Mouse (Mus musculus): ENCODE data around the gene Btbd18. TPM values are rescaled to one million over a fixed set of nuclear protein-coding genes. Genes with fewer than 3 reads are reported as not detected.

The Btbd18 gene
- polyA plus RNA-seq, 1 experiment from 2014 or later: 0.58 TPM

GRCm38 (mm10) chr2:84634006-84634405 lies 24.9 kb upstream of the Btbd18 start:
- Histone ChIP-seq H3K27me3 (ENCODE audit: low read depth, poor library complexity, severe bottlenecking) (no peaks in the 10 kb centered on the region), H3K9me3 (replicated peaks) (no peaks in the 10 kb centered on the region), H3K36me3 (peaks cover 2% of the 10 kb centered on the region), H3K4me3 (no peak overlapping the region), H3K27ac (no peak overlapping the region; the same call in 1 of the 2 replicates), H3K4me1 (peaks cover 60% of the 10 kb centered on the region)
- no peak for DNase-seq (ENCODE audit: low spot score)
- WGBS: 75% methylated on average over 4 of the region's 4 CpGs

GRCm38 (mm10) chr2:84634934-84635482 lies 23.9 kb upstream of the Btbd18 start:
- Histone ChIP-seq H3K27me3 (ENCODE audit: low read depth, poor library complexity, severe bottlenecking) (no peaks in the 10 kb centered on the region), H3K36me3 (no peaks in the 10 kb centered on the region; the same call in 1 of the 2 replicates), H3K9me3 (replicated peaks) (no peaks in the 10 kb centered on the region), H3K4me1 (peaks cover 60% of the 10 kb centered on the region), H3K27ac (peak overlapping the region; percentile 85), H3K4me3 (peak overlapping the region; percentile 22; the same call in 1 of the 2 replicates)
- WGBS: 13% methylated on average over 4 of the region's 4 CpGs
- no peak for DNase-seq (ENCODE audit: low spot score)

- peak; percentile 61 for DNase-seq (ENCODE audit: low spot score)
- Histone ChIP-seq H3K27me3 (ENCODE audit: low read depth, poor library complexity, severe bottlenecking) (no peaks in the 10 kb centered on the region), H3K4me1 (peaks cover 60% of the 10 kb centered on the region), H3K4me3 (peak overlapping the region; percentile 22; the same call in 1 of the 2 replicates), H3K9me3 (replicated peaks) (no peaks in the 10 kb centered on the region), H3K27ac (peak overlapping the region; percentile 85), H3K36me3 (no peaks in the 10 kb centered on the region)
- WGBS: 3% methylated on average over 2 of the region's 2 CpGs
Observed at GRCm38 (mm10) chr2:84635611-84636010, 23.3 kb upstream of the Btbd18 start.

- H3K4me3 ChIP-seq: peak overlapping the region; percentile 22
- no peaks in the 10 kb centered on the region for H3K36me3 ChIP-seq
- peak; percentile 51 for DNase-seq (ENCODE audit: low spot score)
- H3K27me3 ChIP-seq (ENCODE audit: low read depth, poor library complexity, severe bottlenecking): no peaks in the 10 kb centered on the region
- WGBS: 25% methylated on average over 8 of the region's 8 CpGs
- peak overlapping the region; percentile 85 for H3K27ac ChIP-seq
- H3K9me3 ChIP-seq (replicated peaks): no peaks in the 10 kb centered on the region
- peaks cover 60% of the 10 kb centered on the region for H3K4me1 ChIP-seq
Observed at GRCm38 (mm10) chr2:84636231-84636741, 22.6 kb upstream of the Btbd18 start.

- Histone ChIP-seq H3K27ac (no peak overlapping the region), H3K4me3 (no peak overlapping the region), H3K9me3 (replicated peaks) (no peaks in the 10 kb centered on the region), H3K4me1 (peaks cover 58% of the 10 kb centered on the region), H3K36me3 (peaks cover 4% of the 10 kb centered on the region), H3K27me3 (ENCODE audit: low read depth, poor library complexity, severe bottlenecking) (no peaks in the 10 kb centered on the region)
- no peak for DNase-seq (ENCODE audit: low spot score)
- WGBS: 32% methylated on average over 7 of the region's 7 CpGs
Observed at GRCm38 (mm10) chr2:84637452-84638165, 21.3 kb upstream of the Btbd18 start.

- Histone ChIP-seq H3K27me3 (ENCODE audit: low read depth, poor library complexity, severe bottlenecking) (no peaks in the 10 kb centered on the region), H3K36me3 (peaks cover 4% of the 10 kb centered on the region), H3K27ac (no peak overlapping the region), H3K4me1 (peaks cover 50% of the 10 kb centered on the region), H3K4me3 (no peak overlapping the region), H3K9me3 (replicated peaks) (no peaks in the 10 kb centered on the region)
- 77% methylated on average over 5 of the region's 5 CpGs for WGBS
- DNase-seq (ENCODE audit: low spot score): no peak
Observed at GRCm38 (mm10) chr2:84638428-84639220, 20.3 kb upstream of the Btbd18 start.

GRCm38 (mm10) chr2:84640833-84641232 lies 18.0 kb upstream of the Btbd18 start:
- H3K4me1 ChIP-seq: peaks cover 28% of the 10 kb centered on the region
- no peaks in the 10 kb centered on the region for H3K9me3 ChIP-seq (replicated peaks)
- H3K4me3 ChIP-seq: no peak overlapping the region
- peaks cover 11% of the 10 kb centered on the region for H3K36me3 ChIP-seq
- no peaks in the 10 kb centered on the region for H3K27me3 ChIP-seq (ENCODE audit: low read depth, poor library complexity, severe bottlenecking)
- no peak for DNase-seq (ENCODE audit: low spot score)
- no peak overlapping the region for H3K27ac ChIP-seq

GRCm38 (mm10) chr2:84646138-84646537 lies 12.7 kb upstream of the Btbd18 start:
- Histone ChIP-seq H3K9me3 (replicated peaks) (no peaks in the 10 kb centered on the region), H3K4me1 (peaks cover 12% of the 10 kb centered on the region), H3K36me3 (peaks cover 25% of the 10 kb centered on the region), H3K27ac (no peak overlapping the region), H3K27me3 (ENCODE audit: low read depth, poor library complexity, severe bottlenecking) (no peaks in the 10 kb centered on the region), H3K4me3 (no peak overlapping the region)
- no peak for DNase-seq (ENCODE audit: low spot score)
- WGBS: 89% methylated on average over 1 of the region's 1 CpGs

- Histone ChIP-seq H3K36me3 (peaks cover 23% of the 10 kb centered on the region), H3K9me3 (replicated peaks) (no peaks in the 10 kb centered on the region), H3K27ac (no peak overlapping the region), H3K4me3 (no peak overlapping the region), H3K27me3 (ENCODE audit: low read depth, poor library complexity, severe bottlenecking) (no peaks in the 10 kb centered on the region), H3K4me1 (peaks cover 15% of the 10 kb centered on the region)
- 95% methylated on average over 6 of the region's 6 CpGs for WGBS
- no peak for DNase-seq (ENCODE audit: low spot score)
Observed at GRCm38 (mm10) chr2:84647051-84647568, 11.8 kb upstream of the Btbd18 start.

GRCm38 (mm10) chr2:84648369-84648768 lies 10.5 kb upstream of the Btbd18 start:
- WGBS: 68% methylated on average over 6 of the region's 6 CpGs
- H3K36me3 ChIP-seq: peaks cover 20% of the 10 kb centered on the region; the same call in 1 of the 2 replicates
- H3K27ac ChIP-seq: no peak overlapping the region
- H3K4me3 ChIP-seq: peak overlapping the region; percentile 74
- H3K9me3 ChIP-seq (replicated peaks): no peaks in the 10 kb centered on the region
- DNase-seq (ENCODE audit: low spot score): no peak
- H3K27me3 ChIP-seq (ENCODE audit: low read depth, poor library complexity, severe bottlenecking): no peaks in the 10 kb centered on the region
- H3K4me1 ChIP-seq: peaks cover 15% of the 10 kb centered on the region

- WGBS: 0% methylated on average over 10 of the region's 10 CpGs
- Histone ChIP-seq H3K27me3 (ENCODE audit: low read depth, poor library complexity, severe bottlenecking) (no peaks in the 10 kb centered on the region), H3K4me3 (peak overlapping the region; percentile 74), H3K36me3 (peaks cover 19% of the 10 kb centered on the region; the same call in 1 of the 2 replicates), H3K9me3 (replicated peaks) (no peaks in the 10 kb centered on the region), H3K27ac (peak overlapping the region; percentile 94), H3K4me1 (peaks cover 15% of the 10 kb centered on the region)
- DNase-seq (ENCODE audit: low spot score): peak; percentile 59
Observed at GRCm38 (mm10) chr2:84649674-84650073, 9.2 kb upstream of the Btbd18 start.

GRCm38 (mm10) chr2:84650464-84651195 lies 8.2 kb upstream of the Btbd18 start, which contains the start of gene Ctnnd1:
TSS of gene Ctnnd1 (minus strand) at chr2:84650765.
- peaks cover 15% of the 10 kb centered on the region; the same call in 1 of the 2 replicates for H3K36me3 ChIP-seq
- DNase-seq (ENCODE audit: low spot score): peak; percentile 78
- WGBS: under 1% methylated on average over 15 of the region's 15 CpGs
- no peaks in the 10 kb centered on the region for H3K9me3 ChIP-seq (replicated peaks)
- H3K4me1 ChIP-seq: peaks cover 15% of the 10 kb centered on the region
- peak within 1 kb of the TSS; percentile 74 for H3K4me3 ChIP-seq
- peak within 1 kb of the TSS; percentile 94 for H3K27ac ChIP-seq
- H3K27me3 ChIP-seq (ENCODE audit: low read depth, poor library complexity, severe bottlenecking): no peaks in the 10 kb centered on the region
